Mouse (Mus musculus) heart, postnatal 4 days (tissue): ENCODE measurements at regions not wholly inside any gene's neighbourhood (a gene's known extent, or its start where the extent isn't known, plus 50 kb on each side); places are given as distances from the start of the nearest gene placed in this dataset.

ENCODE experiments used
- DNase-seq: peaks from one replicate; pipeline ENCODE4 v3.0.0; 2021

DNA sequence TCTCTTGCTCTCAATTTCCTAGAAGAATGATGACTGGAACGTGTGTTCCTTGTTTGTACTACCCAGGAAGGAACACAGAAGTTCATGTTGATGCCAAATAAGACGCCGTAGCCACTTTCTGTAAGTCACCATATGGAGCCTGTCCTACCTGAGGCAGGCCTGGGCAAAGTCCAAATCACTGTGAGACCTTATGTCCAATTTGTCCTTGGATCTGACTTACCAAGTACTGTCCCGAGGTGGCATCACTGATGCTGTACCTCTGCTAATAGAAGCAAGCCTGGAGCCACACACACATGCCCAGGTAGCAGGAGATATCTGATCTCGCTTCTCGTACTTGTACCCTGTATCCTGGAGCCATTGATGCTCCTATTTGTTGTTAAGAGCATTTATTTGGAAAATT is 91.2 kb upstream of the E2f7 start:
- DNase-seq, result no peak

DNA sequence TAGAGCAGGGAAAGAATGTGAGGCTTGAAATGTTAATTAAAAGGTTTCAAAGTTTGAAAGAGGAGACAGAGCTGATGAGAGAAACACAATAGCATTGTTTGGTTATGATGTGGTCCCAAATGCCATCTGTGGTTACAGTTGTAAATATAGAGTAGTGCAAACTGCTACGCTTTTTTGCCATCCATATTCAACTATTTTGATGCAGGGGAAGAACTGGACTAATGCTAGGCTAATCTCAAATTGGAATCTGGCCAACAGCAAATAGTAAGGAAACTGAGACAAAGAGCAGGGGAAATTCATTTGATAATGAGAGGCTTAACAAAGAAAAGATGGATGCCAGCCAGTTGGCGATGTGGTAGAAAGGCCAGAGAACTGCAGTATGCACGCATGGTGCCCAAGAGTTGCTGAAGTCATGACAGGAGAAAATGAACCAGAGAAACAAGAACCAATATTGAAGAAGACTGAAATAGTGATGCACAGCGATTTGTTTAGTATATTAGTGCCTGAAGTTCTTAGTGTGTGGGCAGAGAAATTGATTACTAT is 87.0 kb upstream of the E2f7 start:
- DNase-seq, result no peak

DNA sequence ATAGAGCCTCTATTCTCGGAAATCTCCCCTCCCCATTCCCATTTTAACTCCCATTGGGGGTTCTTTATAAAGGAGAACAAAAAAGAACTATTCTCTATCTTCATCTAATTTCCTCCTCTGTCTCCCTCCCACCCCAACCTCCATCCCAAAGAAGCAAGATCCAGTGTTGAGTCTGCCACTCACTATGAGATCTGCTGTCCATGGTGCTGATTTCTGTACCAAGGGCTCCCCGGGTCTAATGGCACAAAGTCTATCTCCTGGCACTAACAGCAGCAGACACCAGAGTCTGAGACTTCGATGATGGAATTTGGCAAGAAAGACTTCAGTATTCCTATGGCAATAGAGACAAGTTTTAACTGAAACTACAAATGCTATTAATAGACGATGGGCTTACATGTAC is 68.7 kb upstream of the E2f7 start:
- peak; percentile 71 for DNase-seq
